Mouse (Mus musculus): ENCODE data around the gene Pard3b. TPM values are rescaled to one million over a fixed set of nuclear protein-coding genes. Genes with fewer than 3 reads are reported as not detected.

Gene Pard3b
- polyA plus RNA-seq, 1 experiment from 2014 or later: 11.4 TPM

- H3K27me3 ChIP-seq (ENCODE audit: control insufficient read depth, insufficient read depth, low read length): no peaks in the 10 kb centered on the region
- H3K9ac ChIP-seq (ENCODE audit: low read length): no peak overlapping the region
- H3K4me1 ChIP-seq (ENCODE audit: control insufficient read depth, insufficient read depth, low read length): no peaks in the 10 kb centered on the region; the same call in 1 of the 2 replicates
- H3K36me3 ChIP-seq (ENCODE audit: control insufficient read depth, insufficient read depth): no peaks in the 10 kb centered on the region
- WGBS: 82% methylated on average over 6 of the region's 6 CpGs
- ATAC-seq (replicated peaks; ENCODE audit: extremely low read depth, insufficient read depth, low FRiP score): no peak
- H3K4me2 ChIP-seq (ENCODE audit: low read depth, low read length): no peak overlapping the region
- H3K27ac ChIP-seq (ENCODE audit: low read length): no peak overlapping the region
- no peak overlapping the region for H3K4me3 ChIP-seq (ENCODE audit: low read length)
- H3K9me3 ChIP-seq (replicated peaks; ENCODE audit: control insufficient read depth, low read length): no peaks in the 10 kb centered on the region
These were observed 416.7 kb downstream of the Pard3b start for GRCm38 (mm10) chr1:62055280-62055679.

GRCm38 (mm10) chr1:62070617-62071016 is 432.0 kb downstream of the Pard3b start:
- Histone ChIP-seq H3K9ac (ENCODE audit: low read length) (no peak overlapping the region), H3K4me1 (ENCODE audit: control insufficient read depth, insufficient read depth, low read length) (no peaks in the 10 kb centered on the region), H3K27ac (ENCODE audit: low read length) (no peak overlapping the region), H3K36me3 (ENCODE audit: control insufficient read depth, insufficient read depth) (0 out of 2 replicates have a peak, but pooled peaks cover 7% of the 10 kb centered on the region), H3K4me3 (ENCODE audit: low read length) (no peak overlapping the region), H3K4me2 (ENCODE audit: low read depth, low read length) (no peak overlapping the region), H3K27me3 (ENCODE audit: control insufficient read depth, insufficient read depth, low read length) (no peaks in the 10 kb centered on the region), H3K9me3 (replicated peaks; ENCODE audit: control insufficient read depth, low read length) (peaks cover 11% of the 10 kb centered on the region)
- WGBS: 79% methylated on average over 6 of the region's 6 CpGs
- no peak for ATAC-seq (replicated peaks; ENCODE audit: extremely low read depth, insufficient read depth, low FRiP score)

- Histone ChIP-seq H3K4me3 (ENCODE audit: low read length) (no peak overlapping the region), H3K9ac (ENCODE audit: low read length) (no peak overlapping the region), H3K4me2 (ENCODE audit: low read depth, low read length) (no peak overlapping the region), H3K4me1 (ENCODE audit: control insufficient read depth, insufficient read depth, low read length) (no peaks in the 10 kb centered on the region), H3K36me3 (ENCODE audit: control insufficient read depth, insufficient read depth) (0 out of 2 replicates have a peak, but pooled peaks cover 7% of the 10 kb centered on the region), H3K27me3 (ENCODE audit: control insufficient read depth, insufficient read depth, low read length) (no peaks in the 10 kb centered on the region), H3K9me3 (replicated peaks; ENCODE audit: control insufficient read depth, low read length) (peaks cover 11% of the 10 kb centered on the region), H3K27ac (ENCODE audit: low read length) (no peak overlapping the region)
- 82% methylated on average over 7 of the region's 7 CpGs for WGBS
- ATAC-seq (replicated peaks; ENCODE audit: extremely low read depth, insufficient read depth, low FRiP score): no peak
These were observed 432.5 kb downstream of the Pard3b start for GRCm38 (mm10) chr1:62071139-62071538.

DNA sequence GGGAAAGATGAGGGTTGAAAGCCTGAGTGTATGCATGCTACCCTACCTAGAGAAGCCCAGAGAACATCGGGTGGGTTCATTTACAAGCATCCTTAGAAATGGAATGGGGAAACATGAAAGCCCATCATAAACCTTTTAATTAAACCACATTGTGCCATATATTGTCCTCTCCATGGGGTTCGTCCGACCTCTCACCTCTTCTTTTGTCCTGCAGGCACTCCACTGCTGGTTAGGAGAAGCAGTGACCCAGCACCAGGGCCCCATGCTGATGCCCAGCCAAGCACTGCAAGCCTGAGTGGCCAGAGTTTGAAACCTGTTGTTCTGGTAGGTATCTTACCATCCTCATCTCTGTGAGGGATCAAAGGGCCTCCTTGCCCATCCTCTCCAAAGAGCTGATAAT is 437.5 kb downstream of the Pard3b start:
- no peak overlapping the region for H3K9ac ChIP-seq (ENCODE audit: low read length)
- ATAC-seq (replicated peaks; ENCODE audit: extremely low read depth, insufficient read depth, low FRiP score): no peak
- H3K36me3 ChIP-seq (ENCODE audit: control insufficient read depth, insufficient read depth): no peaks in the 10 kb centered on the region
- 83% methylated on average over 3 of the region's 3 CpGs for WGBS
- no peaks in the 10 kb centered on the region for H3K9me3 ChIP-seq (replicated peaks; ENCODE audit: control insufficient read depth, low read length)
- no peak overlapping the region for H3K27ac ChIP-seq (ENCODE audit: low read length)
- H3K27me3 ChIP-seq (ENCODE audit: control insufficient read depth, insufficient read depth, low read length): no peaks in the 10 kb centered on the region
- no peaks in the 10 kb centered on the region for H3K4me1 ChIP-seq (ENCODE audit: control insufficient read depth, insufficient read depth, low read length)
- no peak overlapping the region for H3K4me2 ChIP-seq (ENCODE audit: low read depth, low read length)
- no peak overlapping the region for H3K4me3 ChIP-seq (ENCODE audit: low read length)

GRCm38 (mm10) chr1:62081129-62081528 is 442.5 kb downstream of the Pard3b start:
- H3K9me3 ChIP-seq (replicated peaks; ENCODE audit: control insufficient read depth, low read length): no peaks in the 10 kb centered on the region
- H3K4me2 ChIP-seq (ENCODE audit: low read depth, low read length): no peak overlapping the region
- no peaks in the 10 kb centered on the region for H3K27me3 ChIP-seq (ENCODE audit: control insufficient read depth, insufficient read depth, low read length)
- peaks cover 4% of the 10 kb centered on the region for H3K4me1 ChIP-seq (ENCODE audit: control insufficient read depth, insufficient read depth, low read length)
- no peaks in the 10 kb centered on the region for H3K36me3 ChIP-seq (ENCODE audit: control insufficient read depth, insufficient read depth)
- WGBS: 80% methylated on average over 4 of the region's 4 CpGs
- no peak overlapping the region for H3K9ac ChIP-seq (ENCODE audit: low read length)
- no peak overlapping the region for H3K4me3 ChIP-seq (ENCODE audit: low read length)
- no peak overlapping the region for H3K27ac ChIP-seq (ENCODE audit: low read length)
- no peak for ATAC-seq (replicated peaks; ENCODE audit: extremely low read depth, insufficient read depth, low FRiP score)

GRCm38 (mm10) chr1:62085995-62086394 is 447.4 kb downstream of the Pard3b start:
- Histone ChIP-seq H3K9ac (ENCODE audit: low read length) (no peak overlapping the region), H3K9me3 (replicated peaks; ENCODE audit: control insufficient read depth, low read length) (no peaks in the 10 kb centered on the region), H3K4me2 (ENCODE audit: low read depth, low read length) (no peak overlapping the region), H3K27ac (ENCODE audit: low read length) (no peak overlapping the region; the same call in 1 of the 2 replicates), H3K4me3 (ENCODE audit: low read length) (no peak overlapping the region), H3K27me3 (ENCODE audit: control insufficient read depth, insufficient read depth, low read length) (no peaks in the 10 kb centered on the region), H3K36me3 (ENCODE audit: control insufficient read depth, insufficient read depth) (no peaks in the 10 kb centered on the region), H3K4me1 (ENCODE audit: control insufficient read depth, insufficient read depth, low read length) (peaks cover 5% of the 10 kb centered on the region)
- no peak for ATAC-seq (replicated peaks; ENCODE audit: extremely low read depth, insufficient read depth, low FRiP score)
- 35% methylated on average over 6 of the region's 6 CpGs for WGBS

DNA sequence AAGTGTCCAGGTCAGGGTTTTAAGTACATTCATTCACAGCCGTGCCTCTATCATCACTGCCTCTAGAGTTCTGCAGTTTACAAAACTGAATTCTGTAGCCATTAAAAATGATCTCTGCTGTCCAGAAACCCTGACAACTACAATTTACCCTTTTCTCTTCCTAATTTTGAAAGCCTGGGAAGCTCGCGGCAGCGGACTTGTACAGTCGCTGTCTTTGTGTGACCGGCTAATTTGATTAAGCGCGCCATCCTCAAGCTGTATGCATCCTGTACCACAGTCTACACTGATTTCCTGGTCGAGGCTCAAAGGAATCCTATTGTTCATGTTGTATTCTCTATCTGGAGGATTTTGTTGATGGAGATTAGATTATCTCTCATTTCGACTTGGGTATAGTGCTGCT is 448.8 kb downstream of the Pard3b start:
- WGBS: 78% methylated on average over 10 of the region's 10 CpGs
- H3K27me3 ChIP-seq (ENCODE audit: control insufficient read depth, insufficient read depth, low read length): no peaks in the 10 kb centered on the region
- no peak overlapping the region for H3K4me2 ChIP-seq (ENCODE audit: low read depth, low read length)

GRCm38 (mm10) chr1:62094885-62095284 is 456.3 kb downstream of the Pard3b start:
- Histone ChIP-seq H3K9me3 (replicated peaks; ENCODE audit: control insufficient read depth, low read length) (no peaks in the 10 kb centered on the region), H3K4me2 (ENCODE audit: low read depth, low read length) (no peak overlapping the region), H3K9ac (ENCODE audit: low read length) (no peak overlapping the region), H3K27ac (ENCODE audit: low read length) (no peak overlapping the region), H3K4me1 (ENCODE audit: control insufficient read depth, insufficient read depth, low read length) (no peaks in the 10 kb centered on the region), H3K4me3 (ENCODE audit: low read length) (no peak overlapping the region), H3K36me3 (ENCODE audit: control insufficient read depth, insufficient read depth) (no peaks in the 10 kb centered on the region), H3K27me3 (ENCODE audit: control insufficient read depth, insufficient read depth, low read length) (no peaks in the 10 kb centered on the region)
- ATAC-seq (replicated peaks; ENCODE audit: extremely low read depth, insufficient read depth, low FRiP score): no peak
- 45% methylated on average over 7 of the region's 7 CpGs for WGBS

More for the DNA sequence above, 448.8 kb downstream of the Pard3b start:
- Histone ChIP-seq H3K36me3 (ENCODE audit: control insufficient read depth, insufficient read depth) (no peaks in the 10 kb centered on the region), H3K4me3 (ENCODE audit: low read length) (no peak overlapping the region), H3K9me3 (replicated peaks; ENCODE audit: control insufficient read depth, low read length) (no peaks in the 10 kb centered on the region), H3K9ac (ENCODE audit: low read length) (no peak overlapping the region), H3K27ac (ENCODE audit: low read length) (no peak overlapping the region), H3K4me1 (ENCODE audit: control insufficient read depth, insufficient read depth, low read length) (peaks cover 5% of the 10 kb centered on the region)
- ATAC-seq (replicated peaks; ENCODE audit: extremely low read depth, insufficient read depth, low FRiP score): no peak

DNA sequence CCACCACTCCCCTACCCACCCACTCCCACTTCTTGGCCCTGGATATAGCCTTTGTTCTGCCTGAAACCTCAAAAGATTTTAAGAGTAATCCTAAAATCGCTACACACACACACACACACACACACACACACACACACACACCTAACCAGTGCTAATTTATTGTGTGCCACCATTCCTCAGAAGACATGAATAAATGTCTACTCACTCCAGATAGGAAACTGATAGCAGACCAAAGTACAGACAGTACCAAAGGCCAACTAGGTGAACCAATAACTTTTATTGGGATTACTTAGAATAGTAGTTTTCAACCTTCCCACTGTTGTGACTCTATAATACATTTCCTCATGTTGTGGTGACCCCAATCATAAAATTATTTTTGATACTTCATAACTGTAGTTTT is 483.8 kb downstream of the Pard3b start:
- no peak overlapping the region for H3K27ac ChIP-seq (ENCODE audit: low read length)
- H3K4me3 ChIP-seq (ENCODE audit: low read length): no peak overlapping the region
- no peak overlapping the region for H3K4me2 ChIP-seq (ENCODE audit: low read depth, low read length)
- no peaks in the 10 kb centered on the region for H3K27me3 ChIP-seq (ENCODE audit: control insufficient read depth, insufficient read depth, low read length)
- 91% methylated on average over 1 of the region's 1 CpGs for WGBS
- H3K4me1 ChIP-seq (ENCODE audit: control insufficient read depth, insufficient read depth, low read length): no peaks in the 10 kb centered on the region
- H3K9me3 ChIP-seq (replicated peaks; ENCODE audit: control insufficient read depth, low read length): no peaks in the 10 kb centered on the region
- ATAC-seq (replicated peaks; ENCODE audit: extremely low read depth, insufficient read depth, low FRiP score): no peak
- no peaks in the 10 kb centered on the region for H3K36me3 ChIP-seq (ENCODE audit: control insufficient read depth, insufficient read depth)
- no peak overlapping the region for H3K9ac ChIP-seq (ENCODE audit: low read length)

Data from heart, embryonic 16.5 days (tissue).